Mouse (Mus musculus) frontal cortex, adult 2 months (tissue): ENCODE measurements at regions not wholly inside any gene's neighbourhood (a gene's known extent, or its start where the extent isn't known, plus 50 kb on each side); places are given as distances from the start of the nearest gene placed in this dataset.
"Not testable (repeated sequence)": the region's sequence is repeated elsewhere in the genome, so short reads cannot be mapped to it uniquely, and the experiment has no call there.

Source experiments
- DNase-seq, 2 experiments: peaks; one replicate each; pipeline ENCODE4 v3.0.0; 2022; ENCODE audit warnings: low spot score in 1 of 2; ENCODE audit errors: extremely low spot score in 1 of 2

- not testable (repeated sequence) for DNase-seq
Measured at GRCm38 (mm10) chrX:154717526-154717925, 138.4 kb upstream of the Samt2 start.

GRCm38 (mm10) chrX:154713641-154714255, 134.6 kb upstream of the Samt2 start:
- DNase-seq: peak in 1 of 2 experiments; percentile 0

GRCm38 (mm10) chrX:154712576-154712975, 133.4 kb upstream of the Samt2 start:
- not testable (repeated sequence) for DNase-seq

- DNase-seq: not testable (repeated sequence)
Measured at GRCm38 (mm10) chrX:154670529-154670928, 91.4 kb upstream of the Samt2 start.
